Mouse (Mus musculus) midbrain, embryonic 11.5 days (tissue): Measurements from ENCODE around the gene Rgs12. TPM values are rescaled to one million over a fixed set of nuclear protein-coding genes. Genes with fewer than 3 reads are reported as not detected.

Experiments
- ATAC-seq: fragments of 200-750 bp; cut with Nextera tagmentation; 2 replicates; pipeline ENCODE4 v1.8.0; 2017; ENCODE audit warnings: moderate TSS enrichment, moderate library complexity; ENCODE audit not compliant: low FRiP score
- DNase-seq: peaks from one replicate; pipeline ENCODE4 v3.0.0; 2015; ENCODE audit warnings: low spot score; ENCODE audit errors: missing footprints
- H3K27ac ChIP-seq: fragments of 300-500 bp; sonication (generic); 2 replicates; pipeline ENCODE4 v1.5.1; 2014; ENCODE audit warnings: low read depth, low read length
- H3K27me3 ChIP-seq: fragments of 300-500 bp; sonication (generic); 2 replicates; pipeline ENCODE4 v1.6.1; 2014; ENCODE audit warnings: mild to moderate bottlenecking, low read length, moderate library complexity, mixed read lengths; ENCODE audit not compliant: control insufficient read depth, insufficient read depth
- H3K36me3 ChIP-seq: fragments of 300-500 bp; sonication (generic); 2 replicates; pipeline ENCODE4 v1.6.1; 2014; ENCODE audit warnings: mild to moderate bottlenecking, low read length, moderate library complexity, mixed read lengths; ENCODE audit not compliant: control insufficient read depth, insufficient read depth
- H3K4me1 ChIP-seq: fragments of 300-500 bp; sonication (generic); 2 replicates; pipeline ENCODE4 v1.6.1; 2014; ENCODE audit warnings: low read length; ENCODE audit not compliant: control insufficient read depth, insufficient read depth
- H3K4me2 ChIP-seq: fragments of 300-500 bp; sonication (generic); 2 replicates; pipeline ENCODE4 v1.6.1; 2014; ENCODE audit warnings: mild to moderate bottlenecking, moderate library complexity
- H3K4me3 ChIP-seq: fragments of 300-500 bp; sonication (generic); 2 replicates; pipeline ENCODE4 v1.5.1; 2014; ENCODE audit warnings: low read depth, low read length
- H3K9ac ChIP-seq: fragments of 300-500 bp; sonication (generic); 2 replicates; pipeline ENCODE4 v1.6.1; 2014; ENCODE audit warnings: low read length
- H3K9me3 ChIP-seq: fragments of 300-500 bp; sonication (generic); 2 replicates; pipeline ENCODE4 v1.6.1; 2016; ENCODE audit warnings: low read length; ENCODE audit not compliant: control insufficient read depth
- WGBS: fragments of 180-500 bp; shearing (Covaris S2); extraction: QIAGEN DNeasy Blood & Tissue Kit; methylation state at CpG from one replicate; pipeline ENCODE4 v1.1.7; 2014; 5-methylcytosine and 5-hydroxymethylcytosine counted together
- polyA plus RNA-seq: library from polyadenylated mRNA; unstranded; fragments of >200 nt; fragmentation: Nextera tagmentation; extraction: Ambion mirVana; gene quantifications from 2 replicates; pipeline ENCODE4 v1.2.1, GENCODE M21; 2014

Rgs12 gene
- polyA plus RNA-seq, 1 experiment from 2014 or later = 49.0 TPM

DNA sequence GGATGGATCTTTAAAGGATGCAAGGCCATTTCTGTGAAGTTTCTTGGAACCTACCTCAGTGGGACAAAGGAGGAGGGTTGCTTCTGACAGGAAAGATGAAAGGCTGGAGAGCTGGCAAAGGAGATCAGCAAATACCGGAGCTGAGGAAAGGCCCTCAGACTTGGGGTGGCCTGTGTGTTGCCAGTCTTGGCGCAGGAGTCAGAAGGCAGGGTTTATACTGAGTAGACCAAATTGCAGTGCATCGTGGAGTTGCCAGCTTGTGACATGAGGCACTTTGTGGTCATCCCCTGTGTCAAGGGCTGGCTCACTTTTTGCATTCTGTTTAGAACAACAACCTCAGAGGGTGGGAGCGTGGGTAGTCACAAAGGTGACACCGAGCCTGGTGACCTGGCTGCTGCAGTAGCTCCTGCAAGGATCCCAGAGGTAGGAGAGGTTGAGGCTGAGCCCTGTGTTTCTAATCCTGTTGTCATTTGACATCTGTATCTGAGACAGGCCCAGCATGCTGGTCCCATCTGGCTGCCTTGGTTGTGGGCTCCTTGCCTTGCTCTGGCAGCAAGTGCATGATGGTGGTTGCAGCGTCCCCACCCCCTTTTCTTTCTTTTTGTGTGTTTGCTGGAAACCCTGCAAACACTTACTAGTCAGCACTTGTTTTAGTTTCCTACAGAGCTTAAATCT is 1.4 kb downstream of the Rgs12 start:
- DNase-seq = no peak

DNA sequence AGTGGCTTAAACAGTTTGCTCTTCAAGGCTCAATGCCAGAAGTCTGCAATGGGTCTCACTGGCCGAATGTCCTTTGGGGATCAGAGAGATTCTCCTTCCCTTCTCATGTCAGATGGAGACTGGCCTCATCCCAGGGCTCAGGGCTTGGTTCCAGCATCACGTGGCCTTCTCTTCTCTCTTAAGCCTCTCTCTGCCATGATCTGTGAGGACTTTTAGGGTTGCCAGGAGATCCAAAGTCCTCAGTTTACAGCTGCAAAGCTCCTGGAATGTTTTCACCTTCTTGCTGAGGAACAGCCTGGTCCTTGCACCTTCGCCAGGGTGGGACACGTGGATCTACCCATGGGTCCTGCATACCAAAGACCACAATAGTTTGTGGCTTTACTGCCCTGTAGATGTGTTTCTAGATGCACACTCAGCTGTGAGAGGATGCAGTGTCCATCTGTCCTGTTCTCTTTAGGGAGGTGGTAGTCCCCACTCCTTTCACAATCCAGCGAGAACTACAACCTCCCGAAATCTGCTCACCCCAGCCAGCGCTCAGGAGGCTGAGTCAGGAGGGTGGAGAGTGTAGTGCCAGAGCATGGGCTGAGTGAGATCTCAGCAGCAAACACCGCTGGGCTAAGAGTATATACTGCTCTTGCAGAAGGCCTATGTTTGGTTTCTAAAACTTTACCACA is 2.1 kb downstream of the Rgs12 start:
- Histone ChIP-seq H3K4me3 (0 out of 2 replicates have a peak overlapping the region, but pooled peaks have one; percentile 76), H3K9me3 (peaks cover 3% of the 10 kb centered on the region), H3K36me3 (peaks cover 3% of the 10 kb centered on the region; the same call in 1 of the 2 replicates), H3K27me3 (no peaks in the 10 kb centered on the region), H3K27ac (no peak overlapping the region; the same call in 1 of the 2 replicates), H3K4me2 (peak overlapping the region; percentile 85), H3K9ac (no peak overlapping the region), H3K4me1 (peaks cover 33% of the 10 kb centered on the region)
- WGBS = 91% methylated on average over 8 of the region's 8 CpGs
- ATAC-seq = no peak
- DNase-seq = no peak

More for the DNA sequence above, 1.4 kb downstream of the Rgs12 start:
- H3K4me1 ChIP-seq = peaks cover 33% of the 10 kb centered on the region
- peak overlapping the region; percentile 95 for H3K9ac ChIP-seq
- peak overlapping the region; percentile 94 for H3K27ac ChIP-seq
- peak overlapping the region; percentile 85 for H3K4me2 ChIP-seq
- peaks cover 3% of the 10 kb centered on the region for H3K9me3 ChIP-seq
- no peaks in the 10 kb centered on the region for H3K27me3 ChIP-seq
- H3K36me3 ChIP-seq = peaks cover 3% of the 10 kb centered on the region; the same call in 1 of the 2 replicates
- ATAC-seq = no peak
- 71% methylated on average over 6 of the region's 6 CpGs for WGBS
- H3K4me3 ChIP-seq = peak overlapping the region; percentile 76

DNA sequence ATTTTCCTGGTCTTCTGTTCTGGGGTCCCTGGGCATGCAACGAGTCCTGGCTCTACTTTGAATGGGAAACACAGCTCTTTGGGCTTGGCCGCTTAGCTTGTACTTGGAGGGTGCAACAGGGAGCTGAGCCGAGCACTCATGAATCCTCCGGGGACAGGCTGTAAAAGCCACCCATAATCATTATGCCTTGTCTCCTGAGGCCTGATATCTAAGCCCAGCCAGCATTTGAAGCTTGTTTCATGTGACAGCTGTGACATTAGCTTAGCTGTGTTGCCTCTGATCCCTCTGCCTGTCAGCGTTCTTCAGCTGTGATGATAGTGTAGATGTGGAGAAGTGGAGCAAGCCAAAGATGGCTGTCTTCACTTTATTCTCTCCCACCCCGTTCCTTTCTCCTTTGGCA is 5.3 kb downstream of the Rgs12 start:
- no peaks in the 10 kb centered on the region for H3K27me3 ChIP-seq
- H3K4me3 ChIP-seq = no peak overlapping the region
- ATAC-seq (no peak), DNase-seq (no peak)
- H3K4me1 ChIP-seq = peaks cover 39% of the 10 kb centered on the region
- peaks cover 3% of the 10 kb centered on the region for H3K9me3 ChIP-seq
- no peak overlapping the region for H3K27ac ChIP-seq
- H3K4me2 ChIP-seq = peak overlapping the region; percentile 8; the same call in 1 of the 2 replicates
- H3K9ac ChIP-seq = peak overlapping the region; percentile 16; the same call in 1 of the 2 replicates
- peaks cover 3% of the 10 kb centered on the region; the same call in 1 of the 2 replicates for H3K36me3 ChIP-seq
- WGBS = 49% methylated on average over 6 of the region's 6 CpGs

DNA sequence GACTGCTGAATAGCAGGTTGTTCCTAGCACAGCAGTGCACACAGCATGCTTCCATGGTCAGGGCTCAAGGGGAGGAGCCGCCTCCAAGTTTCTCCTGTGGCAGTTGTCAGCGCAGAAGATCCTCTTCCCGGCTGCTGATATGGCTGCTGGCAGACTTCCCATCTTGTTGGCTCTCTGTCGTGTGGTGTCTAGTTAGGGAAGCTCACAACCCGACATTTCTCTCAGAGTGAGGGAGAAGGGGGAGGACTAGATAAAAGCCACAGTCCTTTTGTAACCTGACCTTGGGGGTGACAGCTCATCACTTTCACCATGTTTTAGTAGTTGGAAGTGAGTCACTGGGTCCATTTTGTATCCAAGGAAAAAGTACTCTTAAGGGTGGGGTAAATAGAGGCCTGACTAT is 6.4 kb downstream of the Rgs12 start:
- Histone ChIP-seq H3K27me3 (no peaks in the 10 kb centered on the region), H3K4me2 (no peak overlapping the region), H3K9ac (no peak overlapping the region), H3K27ac (no peak overlapping the region), H3K36me3 (peaks cover 3% of the 10 kb centered on the region; the same call in 1 of the 2 replicates), H3K4me1 (peaks cover 35% of the 10 kb centered on the region), H3K9me3 (peaks cover 3% of the 10 kb centered on the region), H3K4me3 (no peak overlapping the region)
- ATAC-seq = no peak
- DNase-seq = no peak
- 71% methylated on average over 5 of the region's 5 CpGs for WGBS

DNA sequence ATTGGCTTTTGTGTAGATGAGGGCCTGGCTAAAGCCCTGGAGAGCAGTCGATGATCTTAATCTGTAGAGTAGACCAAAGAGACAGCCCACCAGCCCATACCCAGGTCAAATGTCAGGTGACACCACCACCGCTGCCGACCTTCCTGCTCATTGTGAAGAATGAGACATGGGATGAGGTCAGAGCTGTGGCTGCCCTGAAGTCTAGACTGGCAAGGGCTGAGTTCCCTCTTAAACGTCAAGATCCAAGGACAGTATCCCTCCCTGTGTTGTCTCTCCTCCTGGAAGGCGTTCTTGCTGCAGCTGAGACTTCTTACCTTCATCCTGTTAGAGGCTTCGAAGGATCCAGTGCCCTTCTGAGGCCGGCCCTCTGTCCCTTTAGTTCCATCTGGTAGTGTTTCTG is 6.9 kb downstream of the Rgs12 start:
- Histone ChIP-seq H3K9me3 (peaks cover 3% of the 10 kb centered on the region), H3K4me3 (no peak overlapping the region), H3K4me1 (peaks cover 30% of the 10 kb centered on the region), H3K4me2 (no peak overlapping the region), H3K36me3 (peaks cover 3% of the 10 kb centered on the region; the same call in 1 of the 2 replicates), H3K9ac (no peak overlapping the region), H3K27ac (no peak overlapping the region), H3K27me3 (no peaks in the 10 kb centered on the region)
- DNase-seq = no peak
- 79% methylated on average over 7 of the region's 7 CpGs for WGBS
- ATAC-seq = no peak

DNA sequence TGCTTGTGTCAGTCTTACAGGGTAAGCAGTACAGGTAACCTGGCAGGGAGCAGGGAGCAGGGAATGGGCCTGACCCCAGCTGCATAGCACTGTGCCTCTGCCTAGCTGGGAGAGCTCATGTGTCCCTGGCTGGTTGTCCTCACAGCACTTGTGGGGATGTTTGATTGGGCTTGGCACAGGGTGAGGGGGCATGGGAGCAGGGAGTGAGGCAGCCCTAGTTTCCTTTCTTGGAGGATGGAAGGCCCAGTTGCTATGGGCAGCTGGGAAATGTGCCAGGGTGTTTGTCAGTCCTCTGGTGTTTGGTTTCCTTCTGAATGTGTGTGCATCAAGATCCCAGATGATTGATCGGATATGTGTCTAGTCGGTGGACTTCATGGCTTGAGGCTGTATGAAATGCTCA is 7.8 kb downstream of the Rgs12 start:
- Histone ChIP-seq H3K4me1 (peaks cover 28% of the 10 kb centered on the region), H3K27ac (no peak overlapping the region), H3K9me3 (peaks cover 3% of the 10 kb centered on the region), H3K9ac (no peak overlapping the region), H3K36me3 (peaks cover 3% of the 10 kb centered on the region; the same call in 1 of the 2 replicates), H3K4me3 (no peak overlapping the region), H3K4me2 (no peak overlapping the region), H3K27me3 (no peaks in the 10 kb centered on the region)
- ATAC-seq = no peak
- DNase-seq = no peak
- WGBS = 91% methylated on average over 2 of the region's 2 CpGs

DNA sequence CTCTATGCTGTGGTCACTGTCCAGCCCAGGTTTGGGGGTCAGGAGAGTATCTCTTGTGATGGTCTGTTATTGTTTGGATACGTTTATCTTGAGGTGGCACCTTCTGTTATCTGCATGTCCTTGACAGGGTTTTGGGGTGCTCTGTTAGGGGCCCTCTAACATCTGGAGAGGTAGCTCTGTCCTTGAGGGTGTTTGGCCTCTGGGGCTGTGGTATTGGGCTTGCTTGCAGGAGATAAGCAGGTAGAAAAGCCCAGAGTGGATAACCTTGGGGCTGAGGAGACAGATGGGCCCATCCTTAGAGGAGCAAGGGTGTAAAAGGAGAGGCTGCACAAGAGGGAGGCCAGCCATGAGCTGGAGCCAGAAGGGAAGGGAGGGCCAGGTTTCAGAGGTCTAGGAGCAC is 10.8 kb downstream of the Rgs12 start:
- no peak overlapping the region for H3K9ac ChIP-seq
- peaks cover 6% of the 10 kb centered on the region; the same call in 1 of the 2 replicates for H3K36me3 ChIP-seq
- no peak for DNase-seq
- H3K4me3 ChIP-seq = no peak overlapping the region
- H3K9me3 ChIP-seq = no peaks in the 10 kb centered on the region
- 82% methylated on average over 1 of the region's 1 CpGs for WGBS
- H3K27ac ChIP-seq = no peak overlapping the region
- ATAC-seq = no peak
- H3K4me1 ChIP-seq = peaks cover 12% of the 10 kb centered on the region
- H3K4me2 ChIP-seq = no peak overlapping the region
- no peaks in the 10 kb centered on the region for H3K27me3 ChIP-seq

DNA sequence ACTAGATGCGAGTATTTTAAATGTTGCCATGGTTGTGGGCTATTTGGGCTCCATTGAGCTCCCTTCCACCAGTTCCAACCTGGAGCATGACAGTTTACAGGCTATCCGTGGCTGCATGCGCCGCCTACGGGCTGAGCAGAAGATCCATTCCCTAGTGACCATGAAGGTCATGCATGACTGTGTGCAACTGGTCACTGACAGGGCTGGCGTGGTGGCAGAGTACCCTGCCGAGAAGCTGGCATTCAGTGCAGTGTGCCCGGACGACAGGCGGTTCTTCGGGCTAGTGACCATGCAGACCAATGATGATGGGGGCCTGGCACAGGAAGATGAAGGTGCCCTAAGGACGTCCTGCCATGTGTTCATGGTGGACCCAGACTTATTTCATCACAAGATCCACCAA is 16.3 kb downstream of the Rgs12 start:
- Histone ChIP-seq H3K4me1 (peaks cover 5% of the 10 kb centered on the region), H3K36me3 (peaks cover 23% of the 10 kb centered on the region), H3K27ac (no peak overlapping the region), H3K9ac (no peak overlapping the region), H3K27me3 (no peaks in the 10 kb centered on the region), H3K4me2 (no peak overlapping the region), H3K4me3 (no peak overlapping the region), H3K9me3 (no peaks in the 10 kb centered on the region)
- DNase-seq = no peak
- ATAC-seq = no peak
- 94% methylated on average over 12 of the region's 12 CpGs for whole genome bisulfite sequencing

DNA sequence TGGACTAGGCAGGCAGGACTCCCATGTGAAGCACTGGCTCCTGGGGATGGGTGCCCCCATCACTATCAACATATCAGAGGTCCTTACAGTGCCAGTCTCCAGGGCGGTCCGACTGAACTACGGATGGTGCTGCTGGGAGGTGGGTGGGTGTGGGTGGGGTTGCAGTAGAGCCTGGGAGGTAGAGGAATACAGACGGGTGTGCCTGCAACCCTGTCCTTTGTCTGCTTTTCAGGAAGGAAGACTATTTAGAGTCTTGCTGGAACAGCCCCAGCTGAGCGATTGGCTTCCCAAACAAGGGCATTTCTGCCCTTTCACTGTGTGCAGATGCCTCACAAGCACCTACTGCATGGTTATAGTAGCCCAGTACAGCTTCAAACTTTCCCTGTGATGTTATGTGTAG is 19.1 kb downstream of the Rgs12 start:
- Histone ChIP-seq H3K27me3 (no peaks in the 10 kb centered on the region), H3K4me1 (peaks cover 5% of the 10 kb centered on the region), H3K9ac (no peak overlapping the region), H3K36me3 (peaks cover 23% of the 10 kb centered on the region), H3K27ac (no peak overlapping the region), H3K4me2 (no peak overlapping the region), H3K9me3 (no peaks in the 10 kb centered on the region), H3K4me3 (no peak overlapping the region)
- no peak for DNase-seq
- 90% methylated on average over 5 of the region's 5 CpGs for WGBS
- no peak for ATAC-seq
